Mouse (Mus musculus): ENCODE measurements around the gene Pds5a. TPM values are rescaled to one million over a fixed set of nuclear protein-coding genes. Genes with fewer than 3 reads are reported as not detected.
A peak's percentile ranks its signal among the peaks of the same experiment; 100 is the strongest.
"Not testable (repeated sequence)": the region's sequence is repeated elsewhere in the genome, so short reads cannot be mapped to it uniquely, and the experiment has no call there.

Gene Pds5a
- polyA plus RNA-seq (2012; rRNA removed) = 23.5 and 30.9 TPM in 2 replicates

- no peak for DNase-seq (ENCODE audit: low read depth, low spot score)
- WGBS = under 1% methylated on average over 119 of the region's 140 CpGs
Observed at GRCm38 (mm10) chr5:65697836-65698758, at the start of gene Pds5a. Pds5a (minus strand) TSS chr5:65698273.

GRCm38 (mm10) chr5:65746908-65747307, 48.8 kb upstream of the Pds5a start:
- no peak for DNase-seq (ENCODE audit: low read depth, low spot score)
- 45% methylated on average over 5 of the region's 5 CpGs for WGBS

DNA sequence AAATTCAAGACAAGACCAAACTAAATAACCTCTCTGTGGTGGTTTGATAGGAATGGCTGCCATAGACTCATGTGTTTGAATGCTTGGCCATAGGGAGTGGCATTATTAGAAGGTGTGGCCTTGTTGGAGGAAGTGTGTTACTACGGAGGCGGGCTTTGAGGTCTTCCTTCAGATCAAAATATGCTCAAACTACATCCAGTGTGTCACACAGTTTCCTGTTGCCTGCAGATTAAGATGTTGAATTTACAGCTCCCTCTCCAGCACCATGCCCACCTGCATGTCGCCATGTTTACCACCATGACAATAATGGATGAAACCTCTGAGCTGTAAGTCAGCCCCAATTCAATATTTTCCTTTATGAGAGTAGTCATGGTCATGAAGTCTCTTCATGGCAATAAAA, 41.3 kb upstream of the Pds5a start:
- WGBS = 78% methylated on average over 3 of the region's 3 CpGs
- DNase-seq (ENCODE audit: low read depth, low spot score) = no peak

- WGBS = 27% methylated on average over 2 of the region's 2 CpGs
- DNase-seq (ENCODE audit: low read depth, low spot score) = no peak
Observed at GRCm38 (mm10) chr5:65735601-65736000, 37.5 kb upstream of the Pds5a start.

DNA sequence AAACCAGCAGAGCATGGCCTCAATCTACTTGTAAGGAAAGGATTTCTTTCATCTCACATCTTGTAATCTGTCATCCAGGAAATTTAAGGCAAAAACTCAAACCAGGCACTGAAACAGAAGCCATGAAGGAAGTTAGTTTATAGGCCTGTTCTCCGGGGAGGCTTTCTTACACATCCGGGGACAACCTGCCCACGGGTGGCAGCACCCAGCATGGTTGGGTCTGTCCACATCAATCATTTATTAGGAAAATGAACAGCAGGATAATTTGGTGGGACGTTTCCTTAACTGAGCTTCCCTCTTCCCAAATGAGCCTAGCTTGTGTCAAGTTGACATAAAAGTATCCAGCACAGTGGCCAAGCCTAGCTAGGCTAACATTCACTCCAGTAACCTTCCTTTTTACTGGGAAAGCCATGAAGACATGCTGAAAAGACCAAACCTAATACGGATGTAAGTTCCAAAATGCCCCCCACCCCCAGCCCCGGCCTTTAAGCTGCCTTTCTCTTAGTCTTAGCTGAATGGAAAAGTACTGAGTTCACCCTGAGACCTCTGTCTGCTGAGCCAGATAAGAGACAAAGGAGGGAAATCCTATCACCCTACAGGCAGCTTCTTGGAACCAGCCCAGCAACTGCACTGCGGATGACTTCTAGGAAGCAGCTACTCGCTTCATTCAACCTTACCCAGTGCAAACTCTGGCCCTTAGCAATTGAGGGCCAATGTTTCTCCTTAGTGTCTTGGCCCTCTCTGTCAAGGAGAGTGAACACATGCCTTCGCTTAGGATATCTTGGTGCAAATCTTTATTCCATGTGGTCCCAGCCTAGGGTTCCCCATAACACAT, 33.3 kb upstream of the Pds5a start:
- 64% methylated on average over 9 of the region's 9 CpGs for WGBS

DNA sequence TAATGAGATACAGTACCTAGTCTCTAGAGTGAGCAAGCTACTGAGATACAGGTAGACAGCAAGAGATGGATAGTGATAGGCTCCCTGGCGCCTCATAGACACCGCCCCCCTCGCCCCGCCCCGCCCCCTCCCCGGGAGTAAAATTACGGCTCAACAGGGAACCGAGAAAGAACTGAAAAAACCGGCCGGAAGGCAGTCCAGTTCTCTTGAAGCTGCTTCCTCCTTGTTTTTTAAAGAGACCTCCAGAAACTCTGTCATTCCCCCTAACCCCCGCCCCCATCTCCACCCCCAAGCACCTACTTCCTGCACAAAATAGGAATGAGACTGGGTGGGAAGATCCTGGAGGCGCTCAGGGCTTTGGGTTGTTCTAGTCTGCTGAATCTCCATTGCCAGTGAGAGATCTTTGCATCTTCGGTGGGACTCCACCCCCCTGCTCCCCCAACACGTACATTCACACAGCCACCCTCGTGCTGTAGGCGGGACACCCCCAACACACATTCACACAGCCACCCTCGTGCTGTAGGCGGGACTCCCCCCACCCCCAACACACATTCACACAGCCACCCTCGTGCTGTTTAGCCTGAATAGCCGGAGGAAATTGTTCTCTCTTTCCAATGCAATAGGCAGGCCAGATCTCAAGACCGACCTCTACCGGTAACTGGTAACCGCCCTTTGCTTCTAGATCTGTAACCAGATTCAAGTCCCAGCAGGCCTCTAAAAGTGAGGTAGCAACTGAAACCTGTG, 26.4 kb upstream of the Pds5a start:
- DNase-seq (ENCODE audit: low read depth, low spot score) = peak; percentile 58
- WGBS = 1% methylated on average over 23 of the region's 23 CpGs

More for the DNA sequence above, 33.3 kb upstream of the Pds5a start:
- no peak for DNase-seq (ENCODE audit: low read depth, low spot score)

GRCm38 (mm10) chr5:65718368-65718767, 20.3 kb upstream of the Pds5a start:
- DNase-seq (ENCODE audit: low read depth, low spot score) = no peak
- 6% methylated on average over 3 of the region's 3 CpGs for WGBS

DNA sequence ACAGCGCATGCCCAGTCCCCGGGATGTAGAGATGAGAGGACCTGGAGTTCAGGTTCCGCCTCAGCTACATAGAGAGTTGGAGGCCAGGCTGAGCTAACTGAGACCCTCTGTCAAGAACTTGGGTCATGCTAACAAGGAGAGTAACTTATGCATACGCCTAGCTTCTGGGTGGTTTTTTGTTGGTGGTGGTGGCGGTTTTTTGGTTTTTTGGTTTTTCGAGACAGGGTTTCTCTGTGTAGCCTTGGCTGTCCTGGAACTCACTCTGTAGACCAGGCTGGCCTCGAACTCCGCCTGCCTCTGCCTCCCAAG, 19.8 kb upstream of the Pds5a start:
- DNase-seq (ENCODE audit: low read depth, low spot score) = not testable (repeated sequence)
- WGBS = 93% methylated on average over 8 of the region's 8 CpGs

DNA sequence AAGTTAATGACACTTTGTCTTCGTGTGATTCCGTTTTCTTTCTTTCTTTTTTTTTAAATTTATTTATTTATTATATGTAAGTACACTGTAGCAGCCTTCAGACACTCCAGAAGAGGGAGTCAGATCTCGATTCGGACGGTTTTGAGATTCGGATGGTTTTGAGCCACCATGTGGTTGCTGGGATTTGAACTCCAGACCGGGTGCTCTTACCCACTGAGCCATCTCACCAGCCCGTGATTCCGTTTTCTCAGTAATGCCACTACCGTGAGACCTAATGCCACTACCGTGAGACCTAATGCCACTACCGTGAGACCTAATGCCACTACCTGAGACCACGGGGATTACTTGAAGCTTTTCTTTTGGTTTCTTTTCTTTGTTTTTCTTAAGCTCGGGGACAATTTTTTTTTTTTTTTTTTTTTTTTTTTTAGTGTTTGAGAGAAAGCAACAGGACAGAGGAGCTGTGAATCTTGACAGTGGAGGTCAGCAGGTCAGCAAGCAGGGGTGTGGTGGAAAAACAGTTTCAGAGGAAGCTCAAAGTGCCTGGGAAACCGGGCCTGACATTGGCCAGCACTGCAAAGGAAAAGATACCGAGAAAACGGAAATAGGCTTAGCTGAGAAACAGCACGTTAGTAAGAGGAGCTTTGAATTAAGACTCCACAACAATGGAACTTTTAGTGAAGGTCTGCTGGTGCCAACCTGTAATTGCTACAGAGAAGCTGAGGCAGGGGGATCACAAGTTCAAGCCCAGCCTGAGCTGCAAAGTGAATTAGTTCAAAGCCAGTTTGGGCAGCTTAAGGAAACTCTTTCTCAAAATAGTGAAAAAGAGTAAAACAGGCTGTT, 19.2 kb upstream of the Pds5a start:
- 82% methylated on average over 18 of the region's 18 CpGs for WGBS
- DNase-seq (ENCODE audit: low read depth, low spot score) = no peak

- no peak for DNase-seq (ENCODE audit: low read depth, low spot score)
- 88% methylated on average over 6 of the region's 6 CpGs for WGBS
Observed at GRCm38 (mm10) chr5:65715084-65715483, 17.0 kb upstream of the Pds5a start.

DNA sequence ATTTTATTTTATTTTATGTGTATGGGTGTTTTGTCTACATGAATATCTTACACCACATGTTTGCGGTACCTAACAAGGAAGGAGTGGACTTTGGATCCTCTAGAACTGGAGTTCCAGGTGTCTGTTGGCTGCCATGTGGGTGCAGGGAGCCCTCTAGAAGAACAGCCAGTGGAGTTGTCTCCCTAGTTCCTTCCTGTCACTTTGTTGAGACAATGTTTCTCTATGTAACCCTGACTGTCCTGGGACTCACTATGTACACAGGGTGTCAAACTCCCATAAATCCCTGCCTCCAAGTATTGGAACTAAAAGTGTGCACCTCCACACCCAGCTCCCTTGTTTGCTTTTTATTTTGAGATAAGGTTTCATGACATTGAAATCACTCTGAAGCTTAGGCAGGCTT, 13.4 kb upstream of the Pds5a start:
- no peak for DNase-seq (ENCODE audit: low read depth, low spot score)
- 30% methylated on average over 1 of the region's 1 CpGs for WGBS

- 26% methylated on average over 8 of the region's 8 CpGs for WGBS
- DNase-seq (ENCODE audit: low read depth, low spot score) = no peak
Observed at GRCm38 (mm10) chr5:65710267-65710666, 12.2 kb upstream of the Pds5a start.

- DNase-seq (ENCODE audit: low read depth, low spot score) = no peak
- WGBS = 67% methylated on average over 5 of the region's 5 CpGs
Observed at GRCm38 (mm10) chr5:65706979-65707378, 8.9 kb upstream of the Pds5a start.

GRCm38 (mm10) chr5:65706171-65706570, 8.1 kb upstream of the Pds5a start:
- no peak for DNase-seq (ENCODE audit: low read depth, low spot score)
- 56% methylated on average over 4 of the region's 4 CpGs for WGBS

- DNase-seq (ENCODE audit: low read depth, low spot score) = no peak
- 38% methylated on average over 12 of the region's 12 CpGs for WGBS
Observed at GRCm38 (mm10) chr5:65704765-65705678, 6.9 kb upstream of the Pds5a start.

GRCm38 (mm10) chr5:65703261-65703660, 5.2 kb upstream of the Pds5a start:
- 77% methylated on average over 9 of the region's 9 CpGs for WGBS
- no peak for DNase-seq (ENCODE audit: low read depth, low spot score)

GRCm38 (mm10) chr5:65700102-65700501, 2.0 kb upstream of the Pds5a start:
- no peak for DNase-seq (ENCODE audit: low read depth, low spot score)
- WGBS = 87% methylated on average over 5 of the region's 5 CpGs

- WGBS = 52% methylated on average over 10 of the region's 10 CpGs
- DNase-seq (ENCODE audit: low read depth, low spot score) = no peak
Observed at GRCm38 (mm10) chr5:65699146-65699545, 1.1 kb upstream of the Pds5a start.
